Mouse (Mus musculus): ENCODE data around the gene Shprh. TPM values are rescaled to one million over a fixed set of nuclear protein-coding genes. Genes with fewer than 3 reads are reported as not detected.

Gene Shprh
- polyA plus RNA-seq (2015; fragmentation: Nextera tagmentation; extraction: Ambion mirVana): 9.4 and 10.1 TPM in 2 replicates

DNA sequence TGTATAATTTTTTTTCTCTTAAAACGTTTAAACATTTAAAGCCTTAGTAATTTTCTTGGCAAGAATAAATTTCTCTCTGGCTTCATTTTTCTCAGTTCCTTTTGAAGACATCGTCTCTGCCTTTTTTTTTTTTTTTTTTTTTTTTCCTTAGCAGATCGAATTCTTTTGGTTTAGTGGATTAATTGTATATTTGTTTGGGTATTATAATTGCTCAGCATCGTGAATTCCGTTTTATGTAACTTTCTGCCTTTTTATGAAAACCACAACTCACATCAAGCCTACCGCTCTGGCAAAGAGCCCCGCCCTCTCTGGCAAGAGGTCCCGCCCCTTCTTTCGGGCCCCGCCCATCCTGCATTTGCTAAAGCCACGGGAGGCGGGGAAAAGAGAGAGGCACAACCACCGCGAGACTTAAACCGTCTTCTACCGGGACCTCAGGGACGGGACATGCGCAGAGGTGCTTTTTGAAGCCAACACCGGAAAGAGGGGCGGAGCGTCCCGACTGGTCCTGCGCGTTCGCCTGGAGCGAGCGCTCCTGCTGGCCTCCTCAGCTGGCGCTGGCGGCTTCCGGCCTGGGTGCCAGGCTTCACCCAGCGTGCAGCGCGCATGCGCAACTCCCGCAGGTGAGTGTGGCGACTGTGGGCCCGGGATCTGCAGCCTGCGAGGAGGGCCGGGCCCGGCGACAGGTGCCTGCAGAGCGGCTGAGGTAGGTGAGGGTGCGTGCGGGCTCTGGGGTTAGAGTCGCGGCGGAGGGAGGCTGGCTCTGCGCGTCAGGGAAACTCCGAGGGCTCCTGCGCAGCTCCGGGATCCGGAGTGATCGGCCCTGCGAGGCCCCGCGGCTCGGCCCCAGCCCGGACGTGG, at the start of gene Shprh:
TSS of gene Shprh (plus strand) at position 544 of the 858 bp plus-strand sequence.
- ATAC-seq (replicated peaks; ENCODE audit: insufficient number of reproducible peaks, insufficient read depth, low FRiP score, low read depth): peak; percentile 100

DNA sequence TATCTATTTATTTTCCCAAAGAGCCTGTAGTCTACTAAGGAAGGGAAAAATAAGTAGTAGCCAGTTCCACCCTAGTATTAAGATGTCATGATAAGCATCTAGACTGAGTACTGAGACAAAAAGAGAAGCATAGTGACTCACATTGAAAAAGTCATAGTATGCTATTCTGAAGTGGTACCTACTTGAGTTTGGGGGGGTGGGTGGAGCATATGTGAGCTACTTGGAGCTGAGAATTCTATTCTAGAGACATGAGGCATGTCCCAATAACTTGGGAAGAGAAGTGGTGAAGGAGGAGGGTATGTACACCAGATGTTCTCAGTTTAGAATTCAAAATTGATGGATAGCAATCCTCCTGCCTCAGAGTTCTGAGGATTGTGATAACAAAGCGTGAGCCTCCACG, 27.4 kb upstream of the Shprh start:
- 83% methylated on average over 2 of the region's 2 CpGs for WGBS
- Histone ChIP-seq H3K9me3 (replicated peaks) (no peaks in the 10 kb centered on the region), H3K36me3 (no peaks in the 10 kb centered on the region), H3K9ac (no peak overlapping the region), H3K27ac (no peak overlapping the region), H3K4me3 (no peak overlapping the region), H3K4me1 (replicated peaks) (no peaks in the 10 kb centered on the region), H3K4me2 (no peak overlapping the region), H3K27me3 (no peaks in the 10 kb centered on the region)
- ATAC-seq (replicated peaks; ENCODE audit: insufficient number of reproducible peaks, insufficient read depth, low FRiP score, low read depth): no peak

More for the DNA sequence above, at the start of gene Shprh:
- H3K27ac ChIP-seq: peak within 1 kb of the TSS; percentile 69
- H3K36me3 ChIP-seq: peaks cover 19% of the 10 kb centered on the region
- 1% methylated on average over 60 of the region's 60 CpGs for WGBS
- peak within 1 kb of the TSS; percentile 74 for H3K4me2 ChIP-seq
- H3K4me3 ChIP-seq: peak within 1 kb of the TSS; percentile 71
- peak within 1 kb of the TSS; percentile 79 for H3K9ac ChIP-seq
- no peaks in the 10 kb centered on the region for H3K27me3 ChIP-seq
- no peaks in the 10 kb centered on the region for H3K9me3 ChIP-seq (replicated peaks)
- peaks cover 21% of the 10 kb centered on the region for H3K4me1 ChIP-seq (replicated peaks)

DNA sequence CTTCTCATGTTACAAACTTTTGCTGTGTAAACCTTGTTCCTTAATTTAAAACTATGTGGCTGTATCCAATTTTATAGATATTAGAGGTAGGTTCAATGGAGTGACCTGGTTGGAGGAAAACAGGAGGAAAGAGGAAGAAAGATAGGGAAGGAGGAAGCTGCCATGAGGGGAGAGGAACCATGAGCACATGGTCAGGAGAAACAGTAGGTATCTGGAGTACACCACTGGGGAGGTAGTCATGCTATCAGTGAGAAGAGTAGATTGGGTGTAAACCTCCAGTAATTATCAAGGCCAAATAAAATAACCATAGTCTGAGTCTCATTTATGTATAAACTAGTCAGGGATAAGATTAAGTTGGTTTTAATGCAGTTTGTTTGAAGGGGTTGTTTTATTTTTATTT, 3.6 kb upstream of the Shprh start:
- Histone ChIP-seq H3K4me2 (no peak overlapping the region), H3K27ac (no peak overlapping the region), H3K9ac (no peak overlapping the region), H3K36me3 (no peaks in the 10 kb centered on the region), H3K4me1 (replicated peaks) (peaks cover 7% of the 10 kb centered on the region), H3K9me3 (replicated peaks) (no peaks in the 10 kb centered on the region), H3K27me3 (no peaks in the 10 kb centered on the region), H3K4me3 (no peak overlapping the region)
- no peak for ATAC-seq (replicated peaks; ENCODE audit: insufficient number of reproducible peaks, insufficient read depth, low FRiP score, low read depth)

GRCm38 (mm10) chr10:11148446-11148845, 781 bp upstream of the Shprh start:
- Histone ChIP-seq H3K27me3 (no peaks in the 10 kb centered on the region), H3K4me2 (peak overlapping the region; percentile 74), H3K9me3 (replicated peaks) (no peaks in the 10 kb centered on the region), H3K4me3 (no peak overlapping the region), H3K9ac (no peak overlapping the region), H3K36me3 (peaks cover 19% of the 10 kb centered on the region), H3K4me1 (replicated peaks) (peaks cover 21% of the 10 kb centered on the region), H3K27ac (no peak overlapping the region)
- WGBS: 83% methylated on average over 4 of the region's 4 CpGs
- ATAC-seq (replicated peaks; ENCODE audit: insufficient number of reproducible peaks, insufficient read depth, low FRiP score, low read depth): no peak

DNA sequence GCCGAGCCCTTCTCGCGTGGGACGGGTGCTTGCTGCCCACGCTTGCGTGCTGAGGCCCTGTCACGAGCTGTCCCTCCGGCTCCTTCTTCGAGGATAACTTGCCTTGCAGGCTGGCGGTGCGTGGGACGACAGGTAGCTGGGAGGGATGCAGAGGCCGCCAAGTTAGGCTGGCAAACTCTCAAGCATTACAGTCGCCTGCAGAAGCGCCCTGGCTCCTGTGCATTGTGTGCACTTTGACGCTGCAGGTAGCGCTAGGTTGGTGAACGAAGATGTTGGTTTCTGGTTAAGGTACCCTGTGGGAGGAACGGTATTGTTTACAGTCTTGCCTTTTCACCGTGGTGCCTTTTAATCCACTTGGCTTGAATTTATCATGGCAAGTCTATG, 507 bp downstream of the Shprh start:
- ATAC-seq (replicated peaks; ENCODE audit: insufficient number of reproducible peaks, insufficient read depth, low FRiP score, low read depth): no peak
- H3K4me1 ChIP-seq (replicated peaks): peaks cover 21% of the 10 kb centered on the region
- no peaks in the 10 kb centered on the region for H3K27me3 ChIP-seq
- WGBS: under 1% methylated on average over 20 of the region's 20 CpGs
- peaks cover 22% of the 10 kb centered on the region for H3K36me3 ChIP-seq
- peak overlapping the region; percentile 79 for H3K9ac ChIP-seq
- H3K9me3 ChIP-seq (replicated peaks): no peaks in the 10 kb centered on the region
- H3K4me2 ChIP-seq: peak overlapping the region; percentile 74
- peak overlapping the region; percentile 69 for H3K27ac ChIP-seq
- peak overlapping the region; percentile 71 for H3K4me3 ChIP-seq

GRCm38 (mm10) chr10:11151644-11152043, 2.4 kb downstream of the Shprh start:
- peaks cover 35% of the 10 kb centered on the region for H3K36me3 ChIP-seq
- H3K9me3 ChIP-seq (replicated peaks): no peaks in the 10 kb centered on the region
- H3K4me2 ChIP-seq: no peak overlapping the region
- 84% methylated on average over 14 of the region's 14 CpGs for WGBS
- no peak for ATAC-seq (replicated peaks; ENCODE audit: insufficient number of reproducible peaks, insufficient read depth, low FRiP score, low read depth)
- H3K27ac ChIP-seq: no peak overlapping the region
- peaks cover 21% of the 10 kb centered on the region for H3K4me1 ChIP-seq (replicated peaks)
- H3K27me3 ChIP-seq: no peaks in the 10 kb centered on the region
- H3K4me3 ChIP-seq: no peak overlapping the region
- no peak overlapping the region for H3K9ac ChIP-seq

DNA sequence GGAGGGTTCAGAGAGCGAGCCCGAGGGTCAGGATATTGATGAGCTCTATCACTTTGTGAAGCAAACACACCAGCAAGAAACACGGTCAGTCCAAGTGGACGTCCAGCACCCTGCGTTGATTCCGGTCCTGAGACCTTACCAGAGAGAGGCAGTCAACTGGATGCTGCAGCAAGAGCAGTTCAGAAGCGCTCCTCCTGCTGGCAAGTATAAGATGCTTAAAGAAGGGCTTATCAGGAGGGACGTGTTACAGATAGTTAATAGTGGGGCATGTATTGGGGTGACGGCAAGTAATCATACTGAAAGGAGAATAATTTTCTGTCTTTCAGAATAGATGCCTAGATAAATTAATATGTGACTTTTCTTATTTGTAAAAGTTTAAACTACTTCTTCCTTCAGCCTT, 7.8 kb downstream of the Shprh start:
- Histone ChIP-seq H3K4me2 (no peak overlapping the region), H3K4me1 (replicated peaks) (0 out of 2 replicates have a peak, but pooled peaks cover 3% of the 10 kb centered on the region), H3K36me3 (peaks cover 55% of the 10 kb centered on the region), H3K9ac (no peak overlapping the region), H3K27me3 (no peaks in the 10 kb centered on the region), H3K27ac (no peak overlapping the region), H3K4me3 (no peak overlapping the region), H3K9me3 (replicated peaks) (no peaks in the 10 kb centered on the region)
- 75% methylated on average over 9 of the region's 9 CpGs for WGBS
- no peak for ATAC-seq (replicated peaks; ENCODE audit: insufficient number of reproducible peaks, insufficient read depth, low FRiP score, low read depth)

DNA sequence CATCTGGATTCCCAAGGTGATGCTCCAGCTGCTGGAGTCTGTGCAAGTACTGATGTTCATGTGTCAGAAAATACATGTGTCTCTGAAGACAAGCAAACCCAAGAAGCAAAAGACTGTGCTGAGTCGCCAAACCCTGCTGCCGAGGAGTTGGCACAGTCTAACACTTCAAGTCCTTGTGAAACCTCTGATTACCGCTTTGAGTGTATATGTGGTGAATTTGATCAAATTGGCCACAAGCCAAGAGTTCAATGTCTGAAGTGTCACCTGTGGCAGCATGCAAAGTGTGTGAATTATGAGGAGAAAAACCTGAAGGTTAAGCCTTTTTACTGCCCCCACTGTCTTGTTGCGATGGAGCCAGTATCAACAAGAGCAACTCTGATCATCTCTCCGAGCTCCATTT, 15.3 kb downstream of the Shprh start:
- Histone ChIP-seq H3K9ac (no peak overlapping the region), H3K36me3 (peaks cover 71% of the 10 kb centered on the region), H3K4me1 (replicated peaks) (no peaks in the 10 kb centered on the region), H3K27ac (no peak overlapping the region), H3K4me3 (no peak overlapping the region), H3K27me3 (no peaks in the 10 kb centered on the region), H3K9me3 (replicated peaks) (no peaks in the 10 kb centered on the region), H3K4me2 (no peak overlapping the region)
- no peak for ATAC-seq (replicated peaks; ENCODE audit: insufficient number of reproducible peaks, insufficient read depth, low FRiP score, low read depth)
- 87% methylated on average over 5 of the region's 5 CpGs for whole genome bisulfite sequencing

- H3K9ac ChIP-seq: no peak overlapping the region
- no peak for ATAC-seq (replicated peaks; ENCODE audit: insufficient number of reproducible peaks, insufficient read depth, low FRiP score, low read depth)
- WGBS: 77% methylated on average over 5 of the region's 5 CpGs
- H3K4me2 ChIP-seq: no peak overlapping the region
- no peaks in the 10 kb centered on the region for H3K27me3 ChIP-seq
- peaks cover 76% of the 10 kb centered on the region for H3K36me3 ChIP-seq
- peaks cover 4% of the 10 kb centered on the region; the same call in 1 of the 2 replicates for H3K4me1 ChIP-seq (replicated peaks)
- no peaks in the 10 kb centered on the region for H3K9me3 ChIP-seq (replicated peaks)
- no peak overlapping the region for H3K4me3 ChIP-seq
- no peak overlapping the region for H3K27ac ChIP-seq
Observed at GRCm38 (mm10) chr10:11170252-11170651, 21.0 kb downstream of the Shprh start.

GRCm38 (mm10) chr10:11171615-11172014, 22.4 kb downstream of the Shprh start:
- Histone ChIP-seq H3K27ac (peak overlapping the region; percentile 68), H3K9ac (no peak overlapping the region), H3K9me3 (replicated peaks) (no peaks in the 10 kb centered on the region), H3K36me3 (peaks cover 64% of the 10 kb centered on the region), H3K4me1 (replicated peaks) (peaks cover 4% of the 10 kb centered on the region; the same call in 1 of the 2 replicates), H3K4me2 (no peak overlapping the region), H3K27me3 (no peaks in the 10 kb centered on the region), H3K4me3 (no peak overlapping the region)
- 46% methylated on average over 4 of the region's 4 CpGs for WGBS
- no peak for ATAC-seq (replicated peaks; ENCODE audit: insufficient number of reproducible peaks, insufficient read depth, low FRiP score, low read depth)

DNA sequence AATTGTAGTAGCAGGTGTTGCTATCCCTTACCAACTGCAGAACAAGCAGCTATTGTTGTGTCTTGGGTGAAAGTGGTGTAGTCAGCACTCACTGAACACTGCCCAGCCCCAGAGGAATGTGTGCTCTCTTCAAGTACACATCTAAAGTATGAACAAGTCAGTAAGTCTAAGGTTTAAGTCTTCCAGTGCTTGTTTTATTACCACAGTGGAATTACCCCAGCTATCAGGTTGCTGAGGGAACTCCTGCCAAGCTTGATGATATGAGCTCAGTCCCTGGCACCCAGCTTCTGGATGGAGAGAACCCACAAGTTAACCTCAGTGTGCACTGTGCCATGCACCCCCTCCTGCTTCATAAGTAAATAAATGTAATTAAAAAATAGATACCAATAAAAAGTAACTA, 23.3 kb downstream of the Shprh start:
- H3K4me3 ChIP-seq: no peak overlapping the region
- no peak for ATAC-seq (replicated peaks; ENCODE audit: insufficient number of reproducible peaks, insufficient read depth, low FRiP score, low read depth)
- no peak overlapping the region for H3K4me2 ChIP-seq
- H3K9ac ChIP-seq: no peak overlapping the region
- peak overlapping the region; percentile 54 for H3K27ac ChIP-seq
- H3K4me1 ChIP-seq (replicated peaks): peaks cover 4% of the 10 kb centered on the region; the same call in 1 of the 2 replicates
- H3K27me3 ChIP-seq: no peaks in the 10 kb centered on the region
- no peaks in the 10 kb centered on the region for H3K9me3 ChIP-seq (replicated peaks)
- H3K36me3 ChIP-seq: peaks cover 55% of the 10 kb centered on the region

Measured in heart, embryonic 15.5 days (tissue).